Mouse (Mus musculus): ENCODE results near the gene Cdpf1. TPM values are rescaled to one million over a fixed set of nuclear protein-coding genes. Genes with fewer than 3 reads are reported as not detected.
"Not testable (repeated sequence)": the region's sequence is repeated elsewhere in the genome, so short reads cannot be mapped to it uniquely, and the experiment has no call there.

The Cdpf1 gene
- polyA plus RNA-seq, 1 experiment from 2014 or later = 21.0 TPM

- no peak for DNase-seq (ENCODE audit: low spot score)
- no peak overlapping the region for H3K4me2 ChIP-seq (replicated peaks)
Measured at GRCm38 (mm10) chr15:85791449-85791848, 20.0 kb downstream of the Cdpf1 start.

GRCm38 (mm10) chr15:85788633-85789032, 22.9 kb downstream of the Cdpf1 start:
- Histone ChIP-seq H3K4me2 (replicated peaks) (no peak overlapping the region), H3K27me3 (ENCODE audit: control insufficient read depth, insufficient read depth, low read length) (no peaks in the 10 kb centered on the region), H3K27ac (no peak overlapping the region), H3K36me3 (replicated peaks; ENCODE audit: control insufficient read depth, insufficient read depth) (no peaks in the 10 kb centered on the region), H3K9ac (no peak overlapping the region), H3K4me3 (replicated peaks; ENCODE audit: low read length) (no peak overlapping the region), H3K4me1 (replicated peaks; ENCODE audit: control insufficient read depth, insufficient read depth, low read length) (no peaks in the 10 kb centered on the region), H3K9me3 (ENCODE audit: control insufficient read depth, low read length) (no peaks in the 10 kb centered on the region)
- DNase-seq (ENCODE audit: low spot score) (no peak), ATAC-seq (ENCODE audit: low FRiP score) (no peak)
- 75% methylated on average over 16 of the region's 16 CpGs for WGBS

More at GRCm38 (mm10) chr15:85791449-85791848, 20.0 kb downstream of the Cdpf1 start:
- no peaks in the 10 kb centered on the region for H3K4me1 ChIP-seq (replicated peaks; ENCODE audit: control insufficient read depth, insufficient read depth, low read length)
- H3K9ac ChIP-seq = no peak overlapping the region
- WGBS = 91% methylated on average over 4 of the region's 4 CpGs
- H3K27me3 ChIP-seq (ENCODE audit: control insufficient read depth, insufficient read depth, low read length) = no peaks in the 10 kb centered on the region
- H3K4me3 ChIP-seq (replicated peaks; ENCODE audit: low read length) = no peak overlapping the region
- no peaks in the 10 kb centered on the region for H3K36me3 ChIP-seq (replicated peaks; ENCODE audit: control insufficient read depth, insufficient read depth)
- no peak for ATAC-seq (ENCODE audit: low FRiP score)
- H3K27ac ChIP-seq = no peak overlapping the region
- no peaks in the 10 kb centered on the region for H3K9me3 ChIP-seq (ENCODE audit: control insufficient read depth, low read length)

GRCm38 (mm10) chr15:85788051-85788450, 23.4 kb downstream of the Cdpf1 start:
- 92% methylated on average over 4 of the region's 4 CpGs for WGBS
- DNase-seq (ENCODE audit: low spot score) (no peak), ATAC-seq (ENCODE audit: low FRiP score) (no peak)
- no peak overlapping the region for H3K4me3 ChIP-seq (replicated peaks; ENCODE audit: low read length)
- no peaks in the 10 kb centered on the region for H3K9me3 ChIP-seq (ENCODE audit: control insufficient read depth, low read length)
- H3K9ac ChIP-seq = no peak overlapping the region
- no peaks in the 10 kb centered on the region for H3K4me1 ChIP-seq (replicated peaks; ENCODE audit: control insufficient read depth, insufficient read depth, low read length)
- no peaks in the 10 kb centered on the region for H3K36me3 ChIP-seq (replicated peaks; ENCODE audit: control insufficient read depth, insufficient read depth)
- no peaks in the 10 kb centered on the region for H3K27me3 ChIP-seq (ENCODE audit: control insufficient read depth, insufficient read depth, low read length)
- H3K4me2 ChIP-seq (replicated peaks) = no peak overlapping the region
- H3K27ac ChIP-seq = no peak overlapping the region

- Histone ChIP-seq H3K27me3 (ENCODE audit: control insufficient read depth, insufficient read depth, low read length) (no peaks in the 10 kb centered on the region), H3K4me2 (replicated peaks) (no peak overlapping the region), H3K27ac (no peak overlapping the region), H3K36me3 (replicated peaks; ENCODE audit: control insufficient read depth, insufficient read depth) (no peaks in the 10 kb centered on the region), H3K9ac (no peak overlapping the region), H3K9me3 (ENCODE audit: control insufficient read depth, low read length) (no peaks in the 10 kb centered on the region), H3K4me3 (replicated peaks; ENCODE audit: low read length) (no peak overlapping the region), H3K4me1 (replicated peaks; ENCODE audit: control insufficient read depth, insufficient read depth, low read length) (no peaks in the 10 kb centered on the region)
- ATAC-seq (ENCODE audit: low FRiP score) (no peak), DNase-seq (ENCODE audit: low spot score) (no peak)
- WGBS = 95% methylated on average over 6 of the region's 6 CpGs
Measured at GRCm38 (mm10) chr15:85787482-85787881, 24.0 kb downstream of the Cdpf1 start.

GRCm38 (mm10) chr15:85786711-85787110, 24.8 kb downstream of the Cdpf1 start:
- Histone ChIP-seq H3K4me1 (replicated peaks; ENCODE audit: control insufficient read depth, insufficient read depth, low read length) (no peaks in the 10 kb centered on the region), H3K9me3 (ENCODE audit: control insufficient read depth, low read length) (no peaks in the 10 kb centered on the region), H3K36me3 (replicated peaks; ENCODE audit: control insufficient read depth, insufficient read depth) (no peaks in the 10 kb centered on the region), H3K4me2 (replicated peaks) (no peak overlapping the region), H3K9ac (no peak overlapping the region), H3K27me3 (ENCODE audit: control insufficient read depth, insufficient read depth, low read length) (no peaks in the 10 kb centered on the region), H3K4me3 (replicated peaks; ENCODE audit: low read length) (no peak overlapping the region), H3K27ac (no peak overlapping the region)
- DNase-seq (ENCODE audit: low spot score) = no peak
- no peak for ATAC-seq (ENCODE audit: low FRiP score)
- WGBS = 75% methylated on average over 5 of the region's 5 CpGs

GRCm38 (mm10) chr15:85784341-85784740, 27.2 kb downstream of the Cdpf1 start:
- Histone ChIP-seq H3K4me2 (replicated peaks) (no peak overlapping the region), H3K9ac (no peak overlapping the region), H3K27ac (no peak overlapping the region), H3K27me3 (ENCODE audit: control insufficient read depth, insufficient read depth, low read length) (no peaks in the 10 kb centered on the region), H3K4me1 (replicated peaks; ENCODE audit: control insufficient read depth, insufficient read depth, low read length) (no peaks in the 10 kb centered on the region), H3K4me3 (replicated peaks; ENCODE audit: low read length) (no peak overlapping the region), H3K36me3 (replicated peaks; ENCODE audit: control insufficient read depth, insufficient read depth) (no peaks in the 10 kb centered on the region), H3K9me3 (ENCODE audit: control insufficient read depth, low read length) (no peaks in the 10 kb centered on the region)
- no peak for DNase-seq (ENCODE audit: low spot score)
- WGBS = 90% methylated on average over 3 of the region's 3 CpGs
- no peak for ATAC-seq (ENCODE audit: low FRiP score)

GRCm38 (mm10) chr15:85783146-85783545, 28.4 kb downstream of the Cdpf1 start:
- Histone ChIP-seq H3K27ac (no peak overlapping the region), H3K9me3 (ENCODE audit: control insufficient read depth, low read length) (no peaks in the 10 kb centered on the region), H3K9ac (no peak overlapping the region), H3K36me3 (replicated peaks; ENCODE audit: control insufficient read depth, insufficient read depth) (no peaks in the 10 kb centered on the region), H3K4me1 (replicated peaks; ENCODE audit: control insufficient read depth, insufficient read depth, low read length) (no peaks in the 10 kb centered on the region), H3K4me3 (replicated peaks; ENCODE audit: low read length) (no peak overlapping the region), H3K27me3 (ENCODE audit: control insufficient read depth, insufficient read depth, low read length) (no peaks in the 10 kb centered on the region), H3K4me2 (replicated peaks) (no peak overlapping the region)
- no peak for DNase-seq (ENCODE audit: low spot score)
- no peak for ATAC-seq (ENCODE audit: low FRiP score)
- 96% methylated on average over 4 of the region's 4 CpGs for WGBS

- H3K27me3 ChIP-seq (ENCODE audit: control insufficient read depth, insufficient read depth, low read length); H3K27ac ChIP-seq; H3K4me2 ChIP-seq (replicated peaks); H3K9me3 ChIP-seq (ENCODE audit: control insufficient read depth, low read length); DNase-seq (ENCODE audit: low spot score); H3K4me3 ChIP-seq (replicated peaks; ENCODE audit: low read length); ATAC-seq (ENCODE audit: low FRiP score); H3K9ac ChIP-seq; H3K4me1 ChIP-seq (replicated peaks; ENCODE audit: control insufficient read depth, insufficient read depth, low read length); H3K36me3 ChIP-seq (replicated peaks; ENCODE audit: control insufficient read depth, insufficient read depth): not testable (repeated sequence)
- WGBS = 92% methylated on average over 6 of the region's 6 CpGs
Measured at GRCm38 (mm10) chr15:85778891-85779290, 32.6 kb downstream of the Cdpf1 start.

- Histone ChIP-seq H3K4me3 (replicated peaks; ENCODE audit: low read length) (no peak overlapping the region), H3K4me2 (replicated peaks) (no peak overlapping the region), H3K9me3 (ENCODE audit: control insufficient read depth, low read length) (no peaks in the 10 kb centered on the region), H3K4me1 (replicated peaks; ENCODE audit: control insufficient read depth, insufficient read depth, low read length) (no peaks in the 10 kb centered on the region), H3K9ac (no peak overlapping the region), H3K27me3 (ENCODE audit: control insufficient read depth, insufficient read depth, low read length) (no peaks in the 10 kb centered on the region), H3K27ac (no peak overlapping the region), H3K36me3 (replicated peaks; ENCODE audit: control insufficient read depth, insufficient read depth) (no peaks in the 10 kb centered on the region)
- WGBS = 75% methylated on average over 5 of the region's 5 CpGs
- no peak for ATAC-seq (ENCODE audit: low FRiP score)
- DNase-seq (ENCODE audit: low spot score) = no peak
Measured at GRCm38 (mm10) chr15:85776771-85777170, 34.7 kb downstream of the Cdpf1 start.

GRCm38 (mm10) chr15:85776241-85776640, 35.3 kb downstream of the Cdpf1 start:
- Histone ChIP-seq H3K4me3 (replicated peaks; ENCODE audit: low read length) (no peak overlapping the region), H3K9ac (no peak overlapping the region), H3K27ac (no peak overlapping the region), H3K9me3 (ENCODE audit: control insufficient read depth, low read length) (no peaks in the 10 kb centered on the region), H3K27me3 (ENCODE audit: control insufficient read depth, insufficient read depth, low read length) (no peaks in the 10 kb centered on the region), H3K36me3 (replicated peaks; ENCODE audit: control insufficient read depth, insufficient read depth) (no peaks in the 10 kb centered on the region), H3K4me2 (replicated peaks) (no peak overlapping the region), H3K4me1 (replicated peaks; ENCODE audit: control insufficient read depth, insufficient read depth, low read length) (no peaks in the 10 kb centered on the region)
- ATAC-seq (ENCODE audit: low FRiP score) (no peak), DNase-seq (ENCODE audit: low spot score) (no peak)
- 72% methylated on average over 2 of the region's 2 CpGs for WGBS

All from hindbrain, embryonic 14.5 days (tissue).